Mouse (Mus musculus) kidney, postnatal 14 days (tissue): ENCODE measurements around the gene Sh2b1.

ENCODE experiments used
- DNase-seq: peaks from one replicate; pipeline ENCODE4 v3.0.0; 2022; ENCODE audit warnings: mixed read lengths

Sh2b1 gene

DNA sequence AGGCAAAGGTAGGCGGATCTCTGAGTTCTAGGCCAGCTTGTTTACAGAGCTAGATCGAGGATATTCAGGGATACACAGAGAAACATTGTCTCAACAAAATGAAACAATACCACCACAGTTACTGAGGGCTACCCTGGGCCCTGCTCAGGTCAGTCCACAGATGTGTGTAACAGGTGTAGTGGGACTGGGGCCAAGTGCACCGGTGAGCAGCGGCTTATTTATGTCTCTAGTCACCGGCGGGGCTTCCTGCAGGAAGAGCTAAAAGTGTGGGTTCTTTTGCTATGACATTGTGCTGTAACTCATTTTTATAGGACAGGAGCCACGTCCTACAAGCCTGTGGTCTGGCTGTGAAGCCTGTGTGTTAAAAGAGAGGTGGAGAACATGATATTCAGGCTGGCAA lies 21.4 kb downstream of the Sh2b1 start:
- DNase-seq: no peak

DNA sequence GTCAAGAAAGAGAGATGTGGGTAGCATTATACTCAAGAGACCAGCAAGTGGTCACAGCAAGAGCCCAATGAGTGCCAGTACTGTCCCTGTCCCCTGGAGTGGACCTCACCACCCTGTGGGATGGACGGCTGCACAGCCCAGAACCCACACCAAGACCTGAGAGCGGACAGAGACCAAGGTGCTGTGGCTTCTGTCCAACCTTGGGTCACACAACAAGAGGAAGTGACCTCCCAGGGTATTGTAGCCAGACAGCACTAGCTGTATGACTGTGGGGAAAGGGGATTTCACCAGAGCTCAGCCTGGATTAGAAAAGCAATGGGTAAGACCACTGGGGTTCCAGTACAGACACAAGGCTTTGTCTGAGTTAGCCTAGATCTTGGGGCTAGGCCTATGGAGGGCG lies 23.0 kb downstream of the Sh2b1 start:
- DNase-seq: no peak

DNA sequence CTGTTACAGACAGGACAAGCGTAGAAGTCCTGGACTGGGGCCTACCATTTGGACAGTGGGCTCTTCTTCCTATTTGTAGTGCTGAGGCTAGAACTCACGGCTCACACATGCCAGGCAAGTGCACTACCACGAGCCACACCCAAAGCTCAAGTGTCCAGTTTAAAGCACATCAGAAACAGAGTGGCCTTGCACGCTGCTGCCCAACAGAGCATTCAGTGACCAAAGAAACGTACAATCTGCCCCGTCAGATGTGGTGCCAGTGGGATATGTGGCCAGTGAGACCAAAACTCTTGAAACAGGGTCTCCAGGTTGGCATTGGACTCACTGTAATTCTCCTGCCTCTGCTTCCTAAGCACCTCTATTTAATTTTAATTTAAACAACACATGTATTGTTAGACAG lies 24.6 kb downstream of the Sh2b1 start:
- no peak for DNase-seq

DNA sequence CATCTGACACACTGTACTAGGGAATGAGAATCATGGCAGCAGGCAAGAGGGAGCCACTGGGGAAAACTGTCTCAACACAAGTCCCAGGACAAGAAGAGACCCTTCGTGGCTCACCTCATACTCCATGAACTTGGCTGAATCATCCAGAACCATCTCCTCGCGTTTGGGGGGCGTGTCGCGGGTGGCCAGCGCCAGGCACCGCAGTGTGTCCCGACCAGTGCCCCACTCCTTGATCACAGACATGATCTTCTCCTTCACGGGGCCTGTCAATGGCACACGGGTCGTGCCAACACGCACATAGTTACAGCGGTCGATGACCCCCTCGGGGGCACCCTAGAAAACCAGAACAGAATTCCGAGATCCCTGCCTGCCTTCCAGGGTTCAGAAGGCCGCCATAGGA lies 25.2 kb downstream of the Sh2b1 start:
- DNase-seq: no peak

DNA sequence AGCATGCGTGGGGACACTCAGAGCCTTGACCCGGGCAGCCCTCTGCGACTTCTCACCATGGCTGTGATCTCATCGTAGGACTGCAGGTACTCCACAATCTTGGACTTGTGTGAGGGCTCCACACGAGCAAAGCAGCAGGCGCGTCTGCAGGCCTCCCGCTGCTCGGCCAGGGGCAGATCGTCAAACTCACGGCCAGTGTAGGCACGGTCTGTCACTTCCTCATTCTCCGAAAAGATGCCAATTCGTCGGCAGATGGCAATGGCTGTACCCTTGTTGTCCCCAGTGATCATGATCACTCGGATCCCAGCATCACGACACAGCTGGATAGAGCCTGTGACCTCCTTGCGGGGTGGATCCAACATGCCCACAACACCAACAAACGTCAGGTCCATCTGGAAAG lies 26.7 kb downstream of the Sh2b1 start:
- DNase-seq: no peak

DNA sequence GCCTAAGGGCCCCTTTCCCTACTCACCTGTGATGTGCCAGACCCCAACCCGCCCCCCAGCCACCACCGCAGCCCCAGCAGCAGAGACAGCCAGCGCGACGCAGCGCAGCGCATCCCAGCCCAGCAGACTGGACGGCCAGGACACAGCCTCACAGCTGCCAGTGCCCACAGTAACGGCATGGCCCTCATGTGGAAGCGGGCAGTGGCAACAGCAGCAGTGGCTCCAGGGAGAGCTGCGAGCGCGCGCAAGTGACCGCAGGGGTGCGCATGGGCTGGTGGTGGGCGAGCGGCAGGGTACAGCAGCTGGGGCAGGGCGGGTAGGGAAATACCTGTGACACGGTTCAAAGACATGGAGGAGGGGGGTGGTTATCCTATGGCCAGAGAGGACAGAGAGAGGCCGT lies 29.0 kb downstream of the Sh2b1 start:
- DNase-seq: no peak

DNA sequence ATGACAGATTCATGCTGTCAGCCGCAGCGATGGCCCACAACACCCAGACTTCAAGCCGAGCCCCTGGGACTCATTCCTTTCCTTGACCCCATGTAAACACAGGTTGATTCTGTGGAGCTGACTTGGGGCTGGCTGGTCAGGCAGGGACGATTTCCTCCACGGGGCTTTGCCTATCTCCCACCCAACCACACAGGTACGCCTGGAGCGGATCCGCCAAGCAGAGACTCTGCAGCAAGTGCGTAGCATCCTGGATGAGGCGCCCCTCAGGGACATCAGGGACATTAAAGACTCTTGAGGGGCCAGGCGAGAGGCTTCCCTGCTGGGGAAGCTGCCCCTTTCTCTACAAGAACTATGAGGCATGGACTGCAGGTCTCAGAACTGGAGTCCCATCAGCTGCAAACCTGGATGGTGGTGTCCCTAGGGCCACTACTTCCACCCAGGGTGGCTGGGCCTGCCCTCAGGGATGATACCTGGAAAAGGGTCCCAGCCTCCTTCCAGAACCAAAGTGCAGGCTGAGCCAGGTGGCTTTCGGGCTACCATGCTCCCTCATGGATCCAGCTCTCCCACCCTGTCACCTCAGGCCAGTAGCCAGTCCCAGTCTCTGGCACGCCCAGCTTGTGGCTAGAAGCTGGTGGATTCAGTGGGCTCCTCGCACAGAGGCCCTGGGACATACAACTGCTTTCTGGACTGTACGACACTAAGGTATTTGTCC lies 30.0 kb downstream of the Sh2b1 start:
- no peak for DNase-seq

DNA sequence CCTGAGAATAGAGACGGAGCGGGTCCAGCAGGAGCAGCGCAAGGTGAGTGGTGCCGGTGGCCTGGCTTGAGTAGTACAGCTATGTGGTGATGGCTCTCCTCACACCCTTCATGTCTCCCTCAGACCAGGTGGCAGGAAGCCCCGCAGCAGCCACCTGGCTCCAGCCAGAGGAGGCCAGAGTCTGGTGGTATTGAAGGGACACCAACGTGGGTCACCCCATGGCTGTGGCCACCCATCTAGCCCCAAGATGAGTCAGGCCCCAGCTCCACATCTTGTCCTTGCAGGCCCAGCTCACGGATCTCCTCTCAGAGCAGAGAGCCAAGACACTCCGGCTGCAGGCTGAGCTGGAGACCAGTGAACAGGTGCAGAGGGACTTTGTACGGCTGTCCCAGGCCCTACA lies 30.7 kb downstream of the Sh2b1 start:
- DNase-seq: no peak

DNA sequence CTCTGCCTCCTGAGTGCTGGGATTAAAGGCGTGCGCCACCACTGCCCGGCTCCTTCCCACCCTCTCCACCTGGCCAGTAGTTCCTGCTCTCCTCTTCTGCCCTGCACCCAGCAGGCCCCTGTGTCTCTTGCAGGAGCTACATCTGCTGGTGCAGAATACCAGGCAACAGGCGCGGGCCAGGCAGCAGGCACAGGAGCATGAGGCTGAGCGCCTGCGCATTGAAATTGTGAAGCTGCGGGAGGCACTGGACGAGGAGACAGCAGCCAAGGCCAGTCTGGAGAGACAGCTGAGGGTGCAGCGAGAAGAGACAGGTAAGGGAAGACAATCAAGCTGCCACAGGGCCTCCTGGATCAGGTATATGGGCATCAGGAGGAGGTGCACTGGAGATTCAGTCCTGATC lies 31.2 kb downstream of the Sh2b1 start:
- no peak for DNase-seq

DNA sequence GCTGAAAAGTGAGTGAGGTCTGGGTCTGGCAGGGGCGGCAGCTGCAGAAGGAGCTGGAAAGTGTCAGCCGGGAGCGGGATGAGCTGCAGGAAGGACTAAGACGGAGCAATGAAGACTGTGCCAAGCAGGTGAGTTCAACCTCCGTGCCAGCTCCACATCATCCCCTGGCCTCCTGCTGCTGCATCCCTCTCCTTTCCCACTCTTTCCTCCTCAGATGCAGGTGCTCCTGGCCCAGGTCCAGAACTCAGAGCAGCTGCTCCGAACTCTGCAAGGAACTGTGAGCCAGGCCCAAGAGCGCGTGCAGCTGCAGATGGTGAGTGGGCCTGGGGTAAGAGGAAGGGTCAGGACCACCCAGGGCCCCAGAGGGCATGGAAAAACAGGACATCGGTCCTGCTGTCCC lies 35.1 kb downstream of the Sh2b1 start:
- no peak for DNase-seq

DNA sequence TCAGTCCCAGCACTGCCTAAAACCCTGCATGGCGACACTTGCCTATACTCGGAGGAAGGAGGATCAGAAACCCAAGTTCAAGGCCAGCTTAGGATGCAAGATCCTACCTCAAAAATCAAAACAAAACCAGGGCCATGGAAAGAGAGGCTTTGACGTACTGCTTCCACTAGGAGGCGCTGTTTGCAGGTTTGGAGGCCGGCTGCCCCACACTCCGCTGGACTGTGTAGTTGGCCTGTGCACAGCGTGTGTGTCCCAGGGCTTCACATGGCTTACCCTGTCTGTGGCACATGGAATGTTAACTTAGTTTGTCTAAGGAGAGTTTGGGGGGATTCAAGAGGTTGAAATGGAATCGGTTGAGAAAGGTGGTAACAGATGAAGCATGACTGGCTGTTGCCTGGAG lies 38.4 kb downstream of the Sh2b1 start:
- DNase-seq: peak; percentile 55

DNA sequence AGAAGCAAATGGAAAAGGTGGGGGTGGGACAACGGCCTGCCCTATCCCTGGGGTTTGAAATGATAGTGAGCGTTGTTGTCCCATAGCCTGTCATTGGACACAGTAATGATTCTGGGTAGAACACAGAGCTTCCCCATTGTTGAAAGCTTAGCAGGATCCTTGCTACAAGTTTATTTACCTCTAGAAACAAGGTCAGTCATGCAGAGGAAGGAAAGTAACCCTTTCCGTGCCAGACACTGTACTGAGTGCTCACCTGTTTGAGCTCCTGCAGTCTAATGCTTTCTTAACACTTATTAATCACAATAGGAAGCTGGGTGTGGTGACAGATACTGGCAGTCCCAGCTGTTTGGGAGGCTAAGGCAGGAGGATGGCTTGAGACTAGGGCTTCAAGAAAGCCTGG lies 39.4 kb downstream of the Sh2b1 start:
- DNase-seq: no peak

DNA sequence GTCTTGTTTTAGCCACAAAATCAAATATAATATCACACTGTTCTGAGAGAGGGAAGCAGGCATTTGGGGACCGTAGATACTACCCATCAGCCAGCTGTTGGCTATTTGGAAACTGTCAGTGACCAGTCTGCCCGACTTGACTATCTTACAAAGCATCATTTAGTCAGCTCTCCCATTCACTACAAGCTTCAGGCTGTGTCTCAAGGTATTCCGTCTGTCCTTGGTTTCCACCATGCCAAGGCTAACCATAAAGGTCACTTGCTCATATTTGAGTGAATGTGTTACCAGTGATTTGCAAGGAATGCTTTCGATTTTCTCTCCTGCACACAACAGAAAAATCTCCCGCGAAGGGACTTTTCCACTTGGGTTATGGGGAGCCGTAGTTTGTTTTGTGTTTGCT lies 40.5 kb downstream of the Sh2b1 start:
- DNase-seq: no peak

DNA sequence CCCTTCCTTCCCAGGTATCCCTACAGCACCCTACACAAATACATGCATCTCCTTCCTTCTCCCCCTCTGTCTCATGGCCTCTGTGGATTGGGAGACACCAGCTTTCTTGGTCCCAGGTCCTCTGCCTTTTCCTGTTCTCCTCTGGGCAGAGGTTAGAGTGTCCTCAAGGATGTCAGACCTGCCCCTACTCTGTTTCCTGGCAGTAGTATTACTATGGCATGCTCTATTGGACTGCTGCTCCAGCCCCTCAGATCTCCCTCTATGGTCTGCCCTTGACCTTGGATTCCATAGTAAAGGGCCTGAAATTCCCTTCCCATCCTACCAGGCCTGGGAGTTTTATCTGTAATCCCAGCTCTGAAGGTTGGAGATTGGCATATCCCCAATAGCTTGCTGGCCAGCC lies 45.1 kb downstream of the Sh2b1 start:
- no peak for DNase-seq

DNA sequence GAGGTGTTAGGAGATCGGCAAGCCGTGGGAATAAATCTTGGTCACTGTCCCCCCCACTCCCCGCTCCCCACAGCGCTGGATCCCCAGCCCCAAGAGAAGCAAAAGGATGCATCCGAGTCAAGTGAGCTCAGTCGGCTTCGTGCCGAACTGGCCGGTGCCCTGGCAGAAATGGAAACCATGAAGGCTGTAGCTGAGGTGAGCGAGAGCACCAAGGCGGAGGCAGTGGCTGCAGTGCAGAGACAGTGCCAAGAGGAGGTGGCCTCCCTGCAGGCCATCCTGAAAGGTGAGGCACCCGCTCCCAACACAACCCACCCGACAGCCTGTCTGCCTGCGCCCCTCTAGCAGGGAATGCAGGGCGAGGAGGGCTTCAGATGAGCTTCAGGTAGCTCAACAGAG lies 45.7 kb downstream of the Sh2b1 start:
- no peak for DNase-seq

DNA sequence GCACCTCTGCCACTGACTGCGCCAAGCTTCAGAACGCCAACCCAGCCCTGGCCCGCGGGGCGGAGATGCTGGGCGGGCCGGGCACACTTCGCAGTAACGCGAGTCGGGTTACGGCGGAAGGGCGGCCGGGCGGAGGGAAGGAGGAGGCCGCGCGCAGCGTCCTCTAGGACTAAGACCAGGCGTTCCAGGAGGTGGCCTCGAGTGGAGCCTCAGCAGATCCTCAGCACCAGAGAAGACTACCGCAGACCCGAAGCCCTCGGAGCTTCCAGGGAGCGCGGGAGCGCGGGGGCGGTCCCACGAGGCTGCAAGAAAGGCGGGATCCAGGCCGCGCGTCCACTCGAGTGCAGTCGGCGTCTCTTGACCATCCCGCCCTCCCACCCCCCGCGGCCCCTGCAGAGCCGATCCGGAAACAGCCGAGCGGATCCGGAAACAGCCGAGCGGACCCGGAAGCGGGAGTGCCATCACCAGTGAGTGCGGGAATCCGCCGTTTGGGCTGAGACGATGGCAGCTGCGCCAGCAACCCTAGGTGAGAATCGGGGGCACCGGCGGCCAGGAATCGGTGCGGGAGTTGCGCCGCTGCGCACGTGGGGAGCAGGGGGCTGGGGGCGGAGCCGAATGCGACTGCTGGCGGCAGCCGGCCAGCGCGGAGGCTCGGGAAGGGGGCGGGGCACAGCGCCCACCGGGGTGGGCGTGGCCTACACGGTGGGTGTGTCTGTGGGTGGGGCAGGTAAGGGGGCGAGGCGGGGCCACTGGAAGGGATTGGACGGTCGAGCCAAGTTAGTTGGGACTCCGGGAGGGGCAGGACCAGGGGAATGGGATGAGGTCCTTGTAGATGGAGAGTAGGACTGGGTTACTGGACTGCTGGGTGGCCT lies 46.4 kb downstream of the Sh2b1 start, which contains the start of gene Rabep2:
Rabep2 (plus strand) TSS at position 129 of the 872 bp plus-strand sequence.
- peak; percentile 97 for DNase-seq

DNA sequence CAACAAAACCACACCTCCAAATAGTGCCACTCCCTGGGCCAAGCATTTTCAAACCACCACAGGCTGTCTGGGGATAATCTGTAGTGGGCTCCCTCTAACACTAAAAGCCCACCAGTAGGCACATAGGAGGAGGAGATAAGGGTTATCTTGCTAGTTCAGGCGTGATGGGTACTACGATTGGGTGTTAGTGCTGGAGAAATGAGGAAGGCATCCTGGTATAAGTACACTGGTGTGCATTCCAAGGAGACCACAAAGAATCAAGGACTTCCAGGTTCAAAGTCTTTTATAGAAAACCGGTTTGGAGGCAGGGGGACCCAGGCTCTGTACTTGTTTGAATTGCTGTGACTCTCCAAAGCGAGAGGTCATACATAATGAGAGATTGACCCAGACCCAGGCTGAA lies 47.1 kb downstream of the Sh2b1 start:
- no peak for DNase-seq

DNA sequence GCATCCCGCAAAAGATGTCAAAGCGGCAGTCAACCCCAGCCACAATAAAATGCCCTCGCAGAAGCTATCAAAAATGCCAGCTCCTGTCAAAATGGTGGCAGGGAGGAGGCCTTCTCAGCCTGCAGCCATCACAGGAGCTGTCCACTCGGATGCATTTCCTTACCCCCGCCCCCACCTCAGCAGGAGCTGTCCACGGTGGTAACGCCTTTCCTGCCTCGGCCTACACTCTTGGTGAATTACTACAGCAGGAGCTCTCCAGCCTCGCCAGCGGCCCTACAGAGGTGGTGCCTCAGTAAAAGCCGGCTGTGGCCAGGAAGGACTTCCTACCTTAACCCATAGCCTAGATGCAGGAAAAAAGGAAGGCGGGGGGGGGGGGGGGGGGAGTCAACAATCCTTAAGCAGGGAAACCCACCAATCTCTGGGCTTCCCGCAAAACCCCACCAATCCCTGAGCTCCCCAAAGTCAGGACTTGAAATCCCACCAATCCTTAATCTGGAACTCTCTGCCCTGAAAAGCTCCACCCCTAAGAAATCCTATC lies 47.8 kb downstream of the Sh2b1 start:
- no peak for DNase-seq

DNA sequence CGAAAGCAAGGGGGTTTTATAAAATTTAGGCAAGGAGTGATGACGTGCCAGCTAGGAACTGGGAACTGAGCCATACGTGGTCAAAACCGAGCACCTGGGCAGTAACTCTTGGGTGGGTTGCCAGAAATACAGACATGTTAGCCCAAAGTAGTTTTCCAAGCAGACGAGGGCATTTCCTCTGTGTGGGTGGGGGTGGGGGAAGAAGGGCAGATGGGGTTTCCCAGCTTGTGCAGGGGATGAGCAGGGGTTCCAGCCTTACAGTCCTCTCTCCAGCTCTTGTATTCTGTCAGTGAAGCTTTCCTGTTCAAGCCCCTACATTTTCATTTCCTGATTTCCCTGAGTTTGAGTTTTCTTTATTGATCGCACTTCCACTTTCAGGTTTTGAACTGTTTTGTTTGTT lies 51.1 kb downstream of the Sh2b1 start:
- DNase-seq: no peak

DNA sequence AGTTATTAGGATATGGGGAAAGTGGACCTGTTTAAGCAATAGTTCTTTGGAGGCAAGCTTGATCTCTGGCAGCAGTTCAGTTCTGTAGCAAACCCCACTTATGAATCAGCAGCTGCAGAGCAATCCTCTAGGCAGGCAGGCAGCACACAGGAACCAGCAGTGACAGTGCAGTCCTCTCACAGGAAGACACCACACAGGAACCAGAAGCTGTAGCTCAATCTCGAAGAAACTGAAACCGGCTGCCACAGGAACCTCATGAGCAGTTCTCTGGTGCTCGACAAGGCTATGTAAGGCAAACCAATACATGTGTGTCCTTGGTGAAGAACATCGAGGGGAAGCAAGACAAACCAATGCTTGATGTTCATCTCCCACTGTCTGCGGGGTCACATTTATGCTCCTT lies 53.5 kb downstream of the Sh2b1 start:
- no peak for DNase-seq

DNA sequence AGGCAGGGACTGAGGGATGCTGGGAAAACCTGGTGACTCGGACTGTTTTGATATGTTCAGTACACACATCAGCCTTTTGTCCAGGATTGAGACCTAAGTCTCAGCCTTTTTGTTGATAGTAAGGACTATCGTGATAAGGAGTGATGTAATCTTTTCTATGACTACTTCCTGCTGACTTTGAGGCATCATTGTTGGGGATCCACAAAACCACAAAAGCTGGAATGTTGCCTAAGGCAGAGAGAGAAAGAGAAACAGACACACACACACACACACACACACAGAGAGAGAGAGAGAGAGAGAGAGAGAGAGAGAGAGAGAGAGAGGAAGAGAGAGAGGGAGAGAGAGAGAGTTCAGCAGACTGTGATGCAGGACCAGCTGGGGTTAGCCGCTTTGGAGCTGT lies 56.7 kb downstream of the Sh2b1 start:
- DNase-seq: no peak

DNA sequence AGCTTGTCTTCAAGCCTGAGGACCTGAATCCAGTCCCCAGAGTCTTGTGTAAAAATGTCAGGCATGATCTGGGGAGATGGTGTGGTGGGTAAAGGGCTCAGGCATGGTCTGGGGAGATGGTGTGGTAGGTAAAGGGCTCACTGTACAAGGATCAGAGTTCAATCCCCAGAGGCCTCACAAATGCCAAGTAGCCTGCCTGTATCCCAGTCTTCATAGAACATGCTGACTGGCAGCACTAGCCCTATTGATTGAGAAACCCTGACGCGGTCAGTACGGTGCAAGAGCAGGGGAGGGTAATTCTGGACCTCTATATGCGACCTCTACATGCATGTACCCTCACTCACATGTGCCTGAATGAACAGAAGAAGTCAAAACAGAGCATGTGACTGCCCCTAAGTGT lies 57.6 kb downstream of the Sh2b1 start:
- no peak for DNase-seq

DNA sequence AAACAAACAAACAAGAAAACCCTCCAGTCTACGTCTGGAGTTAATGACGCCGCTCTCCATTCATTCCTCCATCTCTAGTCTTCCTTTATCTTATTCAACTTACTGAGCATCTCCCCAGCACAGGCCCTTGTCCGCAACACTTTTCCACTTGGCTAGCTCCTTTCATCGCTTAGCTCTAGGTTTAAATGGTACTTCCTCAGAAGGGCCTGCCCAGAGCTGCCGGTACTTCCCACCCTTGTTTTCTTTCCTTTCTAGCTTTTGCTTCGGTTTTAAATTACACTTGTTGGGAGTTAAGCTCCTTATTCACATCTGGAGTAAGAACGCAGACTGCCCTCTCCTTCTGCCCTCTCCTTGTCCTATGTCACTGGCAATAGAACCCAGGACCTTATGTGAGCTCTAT lies 58.2 kb downstream of the Sh2b1 start:
- DNase-seq: no peak
